8 mouse cellular contexts compared by ENCODE assay signal in genomic region chr2:30553851-30554540, GRCm38 (mm10). TPM values are rescaled to one million over a fixed set of nuclear protein-coding genes. Genes with fewer than 3 reads are reported as not detected.
A peak's percentile ranks its signal among the peaks of the same experiment; 100 is the strongest.
DNase-seq lines count a peak whose midpoint lies in the region; ATAC-seq and TF ChIP-seq lines count a peak whose summit lies in the region.

No protein-coding gene starts in this region.

- no peak for TF ChIP-seq EP300 in heart, postnatal 0 days (IDR thresholded peaks at IDR 0.05; ENCODE audit: low read depth)
- no peak for TF ChIP-seq EP300 in liver, embryonic 14.5 days (IDR thresholded peaks at IDR 0.05; ENCODE audit: low read depth)

- H3K27me3 ChIP-seq in heart, postnatal 0 days (ENCODE audit: control insufficient read depth, insufficient read depth, low read length), result no peaks in the 10 kb centered on the region
- no peaks in the 10 kb centered on the region for H3K27me3 ChIP-seq in liver, embryonic 14.5 days (ENCODE audit: control insufficient read depth, insufficient read depth, low read length)
- H3K27me3 ChIP-seq in neural tube, embryonic 12.5 days (replicated peaks), result no peaks in the 10 kb centered on the region

- H3K9me3 ChIP-seq in heart, postnatal 0 days (replicated peaks; ENCODE audit: control insufficient read depth, low read length), result no peaks in the 10 kb centered on the region
- H3K9me3 ChIP-seq in liver, embryonic 14.5 days (ENCODE audit: control insufficient read depth, low read length), result no peaks in the 10 kb centered on the region
- peaks cover 2% of the 10 kb centered on the region; the same call in 1 of the 2 replicates for H3K9me3 ChIP-seq in neural tube, embryonic 12.5 days

- H3K9ac ChIP-seq in heart, postnatal 0 days (replicated peaks; ENCODE audit: low read depth, low read length), result no peak overlapping the region
- no peak overlapping the region for H3K9ac ChIP-seq in liver, embryonic 14.5 days (replicated peaks)
- no peak overlapping the region for H3K9ac ChIP-seq in neural tube, embryonic 12.5 days

- DNase-seq in B cell, adult 2 months, result peak; percentile 30 to 36
- DNase-seq in adrenal gland, postnatal 36 days, result peak; percentile 62 to 64
- DNase-seq in heart, postnatal 0 days (ENCODE audit: low spot score), result peak; percentile 56
- peak; percentile 50 to 66 for DNase-seq in kidney, postnatal 25 days
- peak; percentile 7 to 16 (median 13) for DNase-seq in liver, embryonic 14.5 days (ENCODE audit: low read depth in 3 of 3, low spot score in 3 of 3)
- DNase-seq in urinary bladder, postnatal 4 days (ENCODE audit: low spot score in 2 of 2), result no peak

- ATAC-seq in erythroblast, adult 5-6 weeks (replicated peaks; ENCODE audit: low FRiP score, poor library complexity, severe bottlenecking), result 0 out of 2 replicates have a peak, but pooled peaks have one; percentile 24
- peak; percentile 64; the same call in 1 of the 2 replicates for ATAC-seq in heart, postnatal 0 days (ENCODE audit: insufficient read depth, low read depth)
- peak; percentile 45; the same call in 1 of the 2 replicates for ATAC-seq in liver, embryonic 14.5 days (ENCODE audit: insufficient read depth)
- peak; percentile 84 for ATAC-seq in neural tube, embryonic 12.5 days (ENCODE audit: low FRiP score, low read depth)

- 54% methylated on average over 7 of the region's 7 CpGs for WGBS in heart, postnatal 0 days
- 58% methylated on average over 7 of the region's 7 CpGs for WGBS in liver, embryonic 14.5 days (ENCODE audit: insufficient replicate concordance)
- 56% methylated on average over 7 of the region's 7 CpGs for WGBS in neural tube, embryonic 12.5 days

- no peak overlapping the region for H3K4me2 ChIP-seq in heart, postnatal 0 days (ENCODE audit: low read depth, low read length)
- H3K4me2 ChIP-seq in liver, embryonic 14.5 days (ENCODE audit: low read depth), result no peak overlapping the region
- peak overlapping the region; percentile 20; the same call in 1 of the 2 replicates for H3K4me2 ChIP-seq in neural tube, embryonic 12.5 days (replicated peaks)

- TF ChIP-seq CTCF in heart, postnatal 0 days (IDR thresholded peaks at IDR 0.05; ENCODE audit: low read depth), result no peak
- no peak for TF ChIP-seq CTCF in liver, embryonic 14.5 days (IDR thresholded peaks at IDR 0.05; ENCODE audit: low read depth)

- H3K27ac ChIP-seq in heart, postnatal 0 days (ENCODE audit: low read depth), result no peak overlapping the region
- H3K27ac ChIP-seq in liver, embryonic 14.5 days, result no peak overlapping the region
- H3K27ac ChIP-seq in neural tube, embryonic 12.5 days, result peak overlapping the region; percentile 46

- no peaks in the 10 kb centered on the region for H3K36me3 ChIP-seq in heart, postnatal 0 days (replicated peaks; ENCODE audit: control insufficient read depth, insufficient read depth, low read length)
- no peaks in the 10 kb centered on the region for H3K36me3 ChIP-seq in liver, embryonic 14.5 days (replicated peaks; ENCODE audit: control insufficient read depth, insufficient read depth, low read depth)
- H3K36me3 ChIP-seq in neural tube, embryonic 12.5 days, result no peaks in the 10 kb centered on the region

- H3K4me1 ChIP-seq in heart, postnatal 0 days (ENCODE audit: control insufficient read depth, insufficient read depth), result no peaks in the 10 kb centered on the region
- H3K4me1 ChIP-seq in liver, embryonic 14.5 days (replicated peaks; ENCODE audit: control insufficient read depth in 2 of 2, insufficient read depth in 2 of 2, low read length in 1 of 2), result no peaks in the 10 kb centered on the region
- H3K4me1 ChIP-seq in neural tube, embryonic 12.5 days, result peaks cover 5% of the 10 kb centered on the region

- H3K4me3 ChIP-seq in heart, postnatal 0 days (ENCODE audit: low read depth, low read length), result no peak overlapping the region
- H3K4me3 ChIP-seq in liver, embryonic 14.5 days (ENCODE audit: insufficient read depth in 1 of 2, low read depth in 2 of 2, low read length in 2 of 2), result no peak overlapping the region
- H3K4me3 ChIP-seq in neural tube, embryonic 12.5 days, result no peak overlapping the region

RNA-seq across cellular contexts. Expression of gene Cstad, which starts 40.8 kb away (rescaled TPM):
- total RNA-seq in adrenal gland, postnatal 36 days (2021), result 1 to 10 TPM in 1 of 2 experiments, under 1 TPM in 1; 0.40 to 2.1 TPM
- total RNA-seq in erythroblast, adult 5-6 weeks (2015; ENCODE audit: low replicate concordance), result not detected in 2 replicates
- not detected in 2 replicates for total RNA-seq in erythroblast, adult 5-6 weeks (2017; ENCODE audit: low replicate concordance)
- not detected in 2 replicates for total RNA-seq in heart, postnatal 0 days (2014; rRNA removed; ENCODE audit: low replicate concordance)
- 3.1 and 3.6 TPM in 2 replicates for polyA plus RNA-seq in heart, postnatal 0 days (2015; fragmentation: Nextera tagmentation; extraction: Ambion mirVana)
- 0.04 TPM in 1 of 2 replicates, not detected in the other for polyA plus RNA-seq in liver, embryonic 14.5 days (2012; rRNA removed)
- 0.17 and 0.23 TPM in 2 replicates for polyA plus RNA-seq in liver, embryonic 14.5 days (2014; fragmentation: Nextera tagmentation; extraction: Ambion mirVana)
- 0.57 and 1.3 TPM in 2 replicates for polyA plus RNA-seq in neural tube, embryonic 12.5 days (2016; fragmentation: Nextera tagmentation; extraction: Ambion mirVana)

Comparison
In these comparisons a context has a peak if more than half of its experiments do, and no peak if none do; other contexts are left out.
1. DNase-seq: peak in B cell, adult 2 months (2 of 2), adrenal gland, postnatal 36 days (2 of 2), heart, postnatal 0 days (single experiment), kidney, postnatal 25 days (2 of 2) and liver, embryonic 14.5 days (3 of 3); none in urinary bladder, postnatal 4 days (0 of 2).
2. ATAC-seq: peak in every context shown above with its lines; median percentile 84 in neural tube, embryonic 12.5 days; 64 in heart, postnatal 0 days; 45 in liver, embryonic 14.5 days; 24 in erythroblast, adult 5-6 weeks.